Mouse (Mus musculus): Measurements from ENCODE around the gene Rbpj.

The Rbpj gene

DNA sequence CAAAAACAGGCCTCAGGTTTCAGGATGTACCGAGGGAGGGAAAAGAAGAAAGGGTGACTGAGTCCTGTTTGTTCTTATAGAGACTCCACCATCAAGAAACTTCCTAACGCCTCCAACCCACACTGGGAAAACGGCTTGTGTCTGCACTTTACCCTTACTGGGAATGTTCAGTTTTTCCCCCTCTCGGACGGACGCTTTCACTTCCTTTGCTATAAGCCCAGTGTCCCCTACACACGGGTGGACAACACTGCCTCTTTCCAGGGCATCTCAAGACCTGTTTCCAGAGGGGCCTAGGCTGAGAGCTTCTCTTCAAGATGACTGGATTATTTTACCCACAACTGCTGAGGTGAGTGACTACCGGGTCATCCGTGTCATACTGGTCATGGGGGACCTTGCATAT is at the start of gene Rbpj:
Rbpj (plus strand) TSS at position 270 of the 400 bp plus-strand sequence.
- DNase-seq (ENCODE audit: low spot score in 2 of 2), result no peak

DNA sequence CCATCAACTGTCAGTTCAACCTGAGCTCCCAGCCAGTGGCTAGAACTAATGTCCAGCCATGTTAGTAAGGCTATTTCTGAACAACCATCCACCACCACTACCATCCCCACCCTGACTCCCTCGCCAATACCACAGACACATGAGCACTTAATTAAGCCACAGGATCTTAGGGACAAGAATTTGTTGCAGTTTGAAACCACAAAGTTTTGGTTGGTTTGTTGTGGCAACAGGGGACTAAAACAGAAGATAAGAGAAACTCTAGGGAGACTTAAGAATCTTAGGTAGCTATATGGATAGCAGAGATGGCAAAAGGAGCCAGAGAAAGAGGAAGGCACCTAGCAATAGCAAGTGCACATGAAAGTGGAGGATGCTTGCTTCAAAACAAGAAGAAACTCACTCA is 45.2 kb upstream of the Rbpj start:
- no peak for DNase-seq (ENCODE audit: low spot score in 2 of 2)

DNA sequence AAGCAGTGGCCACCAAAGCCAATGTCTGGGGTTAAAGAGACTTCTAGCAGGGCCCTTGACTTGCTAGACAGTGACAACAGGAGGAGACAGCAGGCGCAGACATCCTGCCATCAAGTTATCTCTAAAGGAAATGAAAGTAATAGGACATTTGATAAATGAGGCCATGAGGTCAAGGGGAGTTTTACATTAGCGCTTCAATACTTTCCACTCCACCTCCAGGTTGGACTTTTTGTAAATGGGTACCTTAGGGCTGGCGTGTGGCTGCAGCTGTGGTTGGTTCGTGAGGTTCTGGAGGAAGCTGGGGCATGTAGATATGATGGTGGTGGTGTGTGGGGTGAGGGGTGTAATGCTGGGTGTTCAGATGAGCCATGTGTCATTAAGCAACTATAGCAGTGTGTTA is 44.7 kb upstream of the Rbpj start:
- DNase-seq (ENCODE audit: low spot score in 2 of 2), result no peak

DNA sequence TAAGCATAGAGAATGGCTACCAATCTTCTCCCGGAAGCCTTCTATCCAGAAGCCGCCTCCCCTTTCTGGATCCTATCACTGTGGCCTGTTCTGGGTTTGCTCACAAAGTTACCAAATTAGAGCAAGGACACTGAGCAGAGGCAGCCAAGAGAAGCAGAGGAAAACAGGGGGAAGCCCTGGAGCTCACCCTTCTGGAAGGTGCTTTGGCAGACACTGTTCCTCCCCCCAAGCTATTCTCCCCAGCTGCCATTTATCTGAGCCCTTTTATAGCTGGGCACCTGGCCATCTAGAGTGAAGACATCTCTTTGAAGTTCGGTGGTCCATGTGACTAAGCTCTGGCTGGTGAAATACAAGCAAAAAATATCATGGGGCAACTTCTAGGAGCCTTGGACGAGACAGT is 38.5 kb upstream of the Rbpj start:
- no peak for DNase-seq (ENCODE audit: low spot score in 2 of 2)

DNA sequence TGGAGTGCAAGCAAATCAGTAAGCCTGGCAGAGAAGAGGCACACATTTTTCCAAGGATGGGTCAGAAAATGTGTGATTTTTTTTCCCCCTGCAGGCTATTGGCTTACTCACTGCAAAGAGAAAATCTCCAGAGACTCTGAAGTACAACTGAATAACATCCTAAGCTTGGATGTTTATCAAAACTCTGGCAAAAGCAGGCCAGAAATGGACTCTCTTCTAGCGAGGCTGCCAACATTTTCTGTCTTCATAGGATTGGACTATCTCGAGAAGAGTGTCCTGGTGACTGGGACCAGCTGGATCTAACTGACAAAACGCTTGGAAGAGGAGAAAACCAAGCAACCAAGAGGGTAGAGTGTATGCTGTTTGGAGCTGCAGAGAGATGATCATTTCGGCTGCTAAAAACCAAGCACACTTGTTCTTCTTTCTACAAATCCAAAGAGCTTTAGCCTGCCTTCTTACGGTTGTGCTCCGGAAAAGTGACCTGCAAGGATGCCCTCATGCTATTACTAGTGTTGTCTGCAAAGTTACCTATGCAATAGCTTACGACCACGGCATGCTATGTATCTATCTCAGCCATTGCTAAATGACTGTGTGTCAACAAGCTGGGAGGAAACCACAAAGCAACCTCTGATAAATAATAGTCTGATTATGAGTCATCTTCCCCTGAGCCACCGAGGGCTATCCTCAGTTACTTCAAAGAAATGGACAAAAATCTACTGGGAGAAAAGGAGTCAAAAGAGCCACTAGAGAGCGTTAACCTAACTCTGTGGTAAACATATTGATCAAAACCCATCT is 36.1 kb upstream of the Rbpj start:
- no peak for DNase-seq (ENCODE audit: low spot score in 2 of 2)

DNA sequence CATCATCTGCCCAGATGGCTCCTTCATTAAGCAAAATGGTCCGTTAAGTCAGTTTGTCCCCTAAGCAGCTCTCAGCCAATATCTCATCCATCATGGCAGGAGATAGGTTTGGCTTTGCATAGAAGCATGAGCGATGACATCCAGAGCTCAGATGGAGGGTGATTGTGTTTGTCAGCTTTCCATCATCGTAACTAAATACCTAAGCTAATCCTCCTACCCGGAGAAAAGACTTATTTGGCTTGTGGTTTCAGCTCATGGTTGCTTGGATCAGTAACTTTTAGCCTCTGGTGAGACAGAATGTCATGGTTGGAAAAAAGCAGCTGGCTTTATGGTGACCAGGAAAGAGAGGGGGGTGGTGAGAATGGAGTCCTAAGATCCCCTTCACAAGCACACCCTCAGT is 33.5 kb upstream of the Rbpj start:
- DNase-seq (ENCODE audit: low spot score in 2 of 2), result no peak

DNA sequence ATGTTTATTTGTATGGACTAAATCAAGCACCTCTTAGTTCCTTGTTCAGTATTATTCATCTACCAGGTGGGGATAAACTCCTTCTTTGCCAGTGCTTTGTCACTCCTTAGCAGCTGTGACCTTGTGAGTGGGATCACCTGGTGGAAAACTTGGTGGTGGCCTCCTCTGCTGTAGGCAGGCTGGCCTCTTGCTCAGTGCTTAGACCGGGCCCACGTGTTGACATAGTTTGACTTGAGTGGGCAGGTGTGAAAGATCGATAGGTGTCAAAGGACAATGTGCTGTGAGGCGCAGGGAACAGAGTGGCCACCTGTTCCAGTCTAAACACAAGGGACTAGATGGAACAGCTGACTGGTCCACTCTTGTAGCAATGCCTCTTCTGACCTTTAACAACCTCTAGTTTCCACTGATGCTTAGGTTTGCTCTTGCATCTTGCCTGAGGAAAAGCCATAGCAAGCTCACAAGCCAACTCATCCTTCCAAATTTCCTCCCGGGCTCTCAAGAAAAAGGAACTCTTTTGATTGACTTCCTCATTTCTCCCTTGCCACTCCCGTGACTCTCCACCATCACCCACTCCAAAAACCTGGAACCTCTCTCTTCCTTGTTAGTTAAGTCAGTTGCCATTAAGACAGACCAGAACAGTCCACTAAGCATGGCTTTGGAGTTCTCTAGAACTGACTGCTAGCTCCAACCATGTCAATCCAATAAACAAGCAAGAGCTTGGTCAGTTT is 28.9 kb upstream of the Rbpj start:
- DNase-seq (ENCODE audit: low spot score in 2 of 2), result no peak

DNA sequence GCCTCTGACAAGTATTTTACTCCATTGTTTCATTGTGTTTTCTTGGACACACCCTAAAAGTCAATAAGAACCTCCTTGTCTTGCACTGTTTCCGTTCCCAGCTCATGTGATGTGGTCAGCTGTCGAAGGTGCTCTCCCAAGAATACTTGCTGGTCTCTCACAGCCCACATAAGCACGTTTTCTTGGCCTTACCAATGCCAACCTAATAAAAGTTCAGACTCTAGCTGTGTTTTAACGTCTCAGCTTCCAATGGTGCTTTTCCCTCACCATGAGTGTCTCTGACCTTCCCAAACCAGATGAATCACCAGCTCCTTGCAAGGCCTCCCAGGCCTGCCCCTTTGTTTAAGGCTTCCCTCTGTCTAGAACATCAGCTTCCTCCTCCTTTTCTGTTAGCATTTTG is 28.2 kb upstream of the Rbpj start:
- DNase-seq (ENCODE audit: low spot score in 2 of 2), result no peak

DNA sequence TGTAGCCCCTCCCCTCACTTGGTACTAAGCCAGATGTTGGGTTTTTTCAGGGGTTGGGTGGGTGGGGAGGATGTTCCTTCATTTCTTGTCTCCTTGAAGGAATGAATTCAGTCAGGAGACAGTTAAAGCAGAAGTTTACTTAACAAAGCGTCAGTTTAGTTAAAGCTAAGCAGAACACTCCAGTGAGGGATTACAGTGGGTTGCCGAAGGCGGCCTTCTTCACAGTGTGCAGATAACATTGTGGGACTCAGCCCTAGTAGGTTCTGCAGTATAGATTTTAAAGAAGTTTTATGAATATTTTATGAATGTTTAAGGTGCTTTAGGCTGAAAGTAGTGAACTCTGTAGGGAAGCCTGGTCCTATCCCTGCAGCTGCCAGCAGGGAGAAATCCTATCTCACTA is 27.7 kb upstream of the Rbpj start:
- DNase-seq (ENCODE audit: low spot score in 2 of 2), result no peak

DNA sequence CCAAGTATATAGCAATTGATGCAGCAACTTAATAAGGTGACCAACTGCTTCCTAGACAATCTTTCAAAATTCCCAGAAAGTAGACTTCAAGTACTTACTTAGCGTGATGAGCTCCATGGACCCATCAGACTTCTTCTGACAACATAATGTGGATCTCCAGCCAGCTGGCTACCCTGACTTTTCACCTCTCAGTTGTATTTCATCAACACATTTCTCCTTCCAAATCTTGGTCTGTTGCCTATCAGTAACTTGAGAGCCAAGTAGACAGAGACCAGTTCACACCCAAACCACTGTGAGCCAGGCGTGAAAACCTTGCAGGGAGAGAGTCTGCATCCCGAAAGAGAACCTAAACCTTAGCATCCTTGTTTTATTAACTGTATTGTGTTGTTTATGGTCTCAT is 26.3 kb upstream of the Rbpj start:
- DNase-seq (ENCODE audit: low spot score in 2 of 2), result no peak

DNA sequence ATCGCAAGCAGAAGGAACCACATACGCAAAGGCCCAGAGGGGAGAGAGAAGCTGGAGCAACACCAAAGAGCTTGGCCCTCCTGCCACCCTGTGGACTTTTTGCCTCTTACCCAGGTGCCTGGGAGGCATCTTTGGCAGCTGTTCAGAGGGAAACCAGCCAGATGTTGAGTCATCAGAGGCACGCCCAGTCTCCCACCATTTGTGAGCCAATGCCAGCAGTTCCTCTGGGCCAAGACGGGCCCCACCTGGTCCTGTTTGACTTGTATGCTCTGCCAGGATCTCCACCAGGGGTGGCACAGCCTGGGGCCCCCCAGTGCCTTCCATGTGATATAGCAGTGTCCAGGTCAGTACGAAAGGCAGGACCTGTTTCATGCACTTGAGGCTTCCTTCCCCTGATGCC is 21.9 kb upstream of the Rbpj start:
- DNase-seq (ENCODE audit: low spot score in 2 of 2), result peak in 1 of 2 experiments; percentile 30

DNA sequence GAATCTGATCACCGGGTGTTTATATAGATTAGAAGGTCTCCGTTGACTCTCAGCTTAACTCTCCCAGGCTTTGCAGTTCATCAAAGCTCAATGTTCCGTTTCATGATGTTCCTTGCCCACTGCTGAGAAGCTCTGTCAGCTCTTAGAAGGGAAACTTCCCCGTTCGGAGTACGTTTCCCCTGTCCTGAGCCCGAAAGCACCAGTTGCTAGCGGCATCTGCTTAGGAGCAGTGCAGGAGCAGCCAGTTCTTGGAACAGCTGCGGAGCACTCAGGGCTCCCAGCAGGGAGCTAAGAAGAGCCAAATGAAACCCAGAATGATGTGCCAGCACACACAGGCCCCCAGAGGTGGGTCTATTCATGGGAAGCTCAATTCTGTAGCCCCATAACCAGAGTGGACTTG is 15.0 kb upstream of the Rbpj start:
- DNase-seq (ENCODE audit: low spot score in 2 of 2), result peak in 1 of 2 experiments; percentile 13

DNA sequence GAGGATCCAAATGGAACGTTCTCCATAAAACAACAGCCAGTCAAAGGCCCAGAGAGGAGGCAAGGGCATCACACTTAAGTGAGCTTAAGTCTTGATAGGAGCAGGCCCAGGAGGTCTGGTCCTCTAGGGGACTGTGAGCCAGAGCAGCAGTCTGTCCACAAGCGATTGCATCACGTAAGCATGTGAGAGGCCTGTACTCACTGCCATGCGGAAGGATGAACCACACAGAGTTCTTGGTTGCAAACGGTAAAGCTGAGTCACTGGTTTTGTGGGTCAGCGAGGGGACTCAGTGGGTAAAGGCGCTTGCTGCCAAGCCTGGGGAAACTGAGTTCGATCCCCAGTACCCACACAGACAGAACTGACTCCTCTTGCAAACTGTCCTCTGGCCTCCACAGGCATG is 14.1 kb upstream of the Rbpj start:
- DNase-seq (ENCODE audit: low spot score in 2 of 2), result no peak

DNA sequence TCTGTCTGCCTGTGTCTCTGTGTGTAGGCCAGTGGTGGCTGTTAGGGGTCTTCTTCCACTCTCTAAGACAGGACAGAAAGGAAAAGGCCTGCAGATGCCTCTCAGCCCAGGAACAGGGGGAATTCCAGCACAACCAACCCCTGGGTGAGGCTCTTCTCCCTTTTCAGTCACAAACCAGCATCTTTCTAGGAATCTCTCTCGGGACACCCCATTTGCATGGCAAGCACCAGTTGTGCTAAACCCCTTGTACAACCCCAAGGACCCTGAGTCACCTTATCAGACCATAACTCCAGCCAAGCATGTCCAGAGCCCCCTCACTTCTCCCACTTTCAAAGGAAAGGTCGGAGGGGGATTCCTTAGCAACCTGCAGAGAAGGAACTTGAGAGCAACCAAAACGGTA is 13.0 kb upstream of the Rbpj start:
- DNase-seq (ENCODE audit: low spot score in 2 of 2), result no peak

DNA sequence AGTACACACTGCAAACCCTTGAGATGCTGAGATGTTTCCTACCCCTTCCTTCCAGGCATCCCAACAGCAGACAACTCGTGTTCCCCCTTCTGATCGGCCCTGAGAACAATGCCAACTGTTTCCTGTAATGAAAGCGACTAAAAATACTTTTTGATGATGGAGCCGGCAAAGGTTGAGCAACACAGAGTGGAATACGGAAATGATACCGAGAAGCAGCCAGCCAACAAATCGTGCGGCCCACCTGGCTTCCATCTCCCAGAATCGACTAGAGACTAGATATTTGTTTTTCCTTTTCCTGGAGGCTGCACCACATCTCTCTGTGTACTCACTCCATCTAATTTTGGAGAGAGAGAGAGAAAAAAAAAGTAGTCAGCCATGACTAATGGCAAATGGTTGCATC is 11.2 kb upstream of the Rbpj start:
- DNase-seq (ENCODE audit: low spot score in 2 of 2), result no peak

DNA sequence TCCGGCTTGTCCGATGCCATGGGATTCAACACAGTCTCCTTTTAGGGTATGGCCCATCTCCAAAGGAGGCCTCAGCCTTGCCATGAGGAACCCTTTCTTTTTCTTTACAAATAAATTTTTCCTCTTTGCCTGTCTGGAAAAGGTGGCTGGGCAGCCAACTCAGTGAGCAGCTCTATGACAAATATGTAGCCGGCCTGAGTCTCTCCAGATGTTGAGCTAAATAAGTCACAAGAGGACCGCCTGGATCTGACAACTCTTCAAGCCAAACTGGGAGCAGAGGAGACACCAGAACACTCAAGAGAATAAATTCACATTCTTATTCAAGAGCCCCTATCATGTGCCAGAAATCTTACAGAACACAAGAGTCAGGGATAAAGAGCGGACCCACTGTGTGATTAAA is 10.5 kb upstream of the Rbpj start:
- DNase-seq (ENCODE audit: low spot score in 2 of 2), result no peak

DNA sequence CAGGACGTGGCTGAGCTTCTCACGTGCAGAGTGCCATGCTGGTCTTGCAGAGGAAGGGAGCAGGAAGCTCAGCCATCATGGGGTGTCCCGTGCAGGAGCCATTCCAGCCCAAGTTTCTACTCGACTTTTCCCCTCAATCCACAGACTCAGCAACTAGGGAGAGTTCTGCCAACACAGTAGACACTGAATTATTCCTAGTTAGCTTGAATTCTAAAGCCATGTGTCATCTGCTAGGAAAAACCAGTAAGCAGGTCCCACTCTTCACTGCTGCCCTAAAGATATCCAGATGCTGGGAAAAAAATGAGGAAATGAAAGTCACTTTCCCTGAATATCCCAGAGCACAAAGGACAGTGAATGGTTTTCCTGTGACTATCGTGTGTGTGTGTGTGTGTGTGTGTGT is 5.8 kb upstream of the Rbpj start:
- no peak for DNase-seq (ENCODE audit: low spot score in 2 of 2)

DNA sequence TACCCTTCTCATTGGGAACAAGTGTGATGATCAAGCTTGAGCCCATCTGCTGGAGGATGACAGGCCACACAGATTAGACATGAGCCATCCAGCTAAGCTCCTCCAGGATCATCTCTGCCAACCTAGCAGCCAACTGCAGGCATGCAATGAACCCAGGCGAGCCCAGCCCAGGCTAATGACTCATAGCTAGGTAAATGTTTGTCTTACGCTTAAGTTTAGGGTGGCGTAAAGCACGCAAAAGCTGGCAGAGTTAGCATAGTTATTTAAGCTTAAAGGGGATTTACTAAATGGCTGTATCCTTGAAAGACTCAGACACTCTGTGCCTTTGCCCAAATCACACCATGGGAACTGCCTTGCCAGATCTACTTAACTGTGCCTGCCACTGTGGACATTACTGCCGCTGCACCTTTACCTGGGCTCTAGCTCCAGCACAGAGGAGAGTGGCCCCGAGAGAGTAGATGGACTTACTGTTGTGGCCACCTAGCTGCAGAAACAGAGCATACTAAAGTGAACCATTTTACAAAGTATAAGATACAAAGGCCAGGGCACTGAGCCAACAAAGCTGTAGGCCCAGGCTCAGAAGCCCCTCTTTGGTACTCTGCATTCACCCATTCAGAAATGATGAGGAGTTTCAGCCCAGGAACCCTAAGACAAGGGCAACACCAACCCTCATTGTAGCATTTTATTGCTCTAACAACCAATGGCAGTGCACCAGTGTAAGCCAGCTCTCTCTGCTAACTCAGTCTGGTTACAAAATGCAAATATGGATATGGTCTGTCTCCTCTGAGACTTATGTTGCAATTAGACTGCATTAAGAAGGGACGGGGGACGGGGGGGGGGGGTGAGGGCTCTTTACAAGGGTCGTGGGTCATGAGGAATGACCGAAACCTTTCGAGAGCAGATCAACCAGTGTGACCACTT is 2.6 kb upstream of the Rbpj start:
- no peak for DNase-seq (ENCODE audit: low spot score in 2 of 2)

DNA sequence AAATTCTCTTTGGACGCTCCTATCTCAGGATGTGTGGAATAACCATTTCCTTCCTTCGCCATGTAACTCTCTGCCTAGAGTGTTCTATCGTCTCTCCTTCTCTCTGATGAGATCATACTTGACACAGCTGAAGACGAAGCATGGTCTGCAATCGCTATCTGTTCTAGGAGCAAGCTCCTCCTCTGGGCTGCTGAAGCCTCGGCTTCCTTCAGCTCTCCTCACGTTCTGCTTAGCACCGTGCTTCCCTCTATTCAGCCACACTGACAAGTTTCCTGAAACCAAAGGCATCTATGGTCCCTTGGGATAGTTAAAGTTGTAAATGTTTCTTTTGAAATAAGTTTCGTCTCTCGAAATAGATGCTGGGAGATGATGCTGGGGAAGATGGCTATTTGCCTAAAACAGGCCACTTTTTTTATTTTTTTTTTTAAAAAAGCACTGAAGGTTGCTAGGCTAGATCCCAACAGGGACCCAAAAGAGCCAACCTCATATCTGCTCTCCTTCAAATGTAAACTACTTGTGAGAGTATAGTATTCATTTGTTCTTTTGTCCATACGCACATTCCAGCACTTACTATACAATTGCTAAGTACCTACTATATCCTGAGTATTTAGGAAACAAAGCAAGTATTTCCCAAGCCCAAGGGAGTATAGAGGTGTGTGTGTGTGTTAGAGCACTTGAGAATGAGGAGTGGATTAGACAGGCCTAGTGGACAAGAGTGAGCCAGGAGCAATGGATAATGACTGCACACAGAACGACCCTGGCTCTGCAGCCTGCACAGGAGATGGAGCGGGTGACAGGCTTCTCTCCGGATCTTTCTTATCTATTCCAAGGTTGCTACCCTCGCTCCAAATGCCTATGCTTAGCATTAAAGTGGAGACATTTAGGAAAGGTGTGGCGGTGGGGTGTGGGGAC is 726 bp downstream of the Rbpj start:
- DNase-seq (ENCODE audit: low spot score in 2 of 2), result no peak

DNA sequence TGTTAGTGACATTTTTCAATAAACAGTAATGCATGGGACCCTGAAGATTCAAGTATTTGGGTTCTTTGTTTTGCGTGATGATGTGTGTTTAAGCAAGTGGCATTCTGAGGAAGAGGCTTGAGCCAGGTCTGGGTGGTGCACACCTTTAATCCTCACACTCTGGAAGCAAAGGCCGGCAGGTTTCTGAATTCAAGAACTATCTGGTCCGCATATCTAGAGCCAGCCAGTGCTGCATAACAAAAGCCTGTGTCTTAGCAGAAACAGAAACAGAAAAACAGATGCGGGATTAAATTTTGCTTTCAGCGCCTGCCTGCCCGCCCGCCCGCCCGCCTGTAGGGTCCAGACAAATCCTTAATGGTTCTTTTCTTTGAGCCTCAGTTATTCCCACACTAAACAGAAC is 1.6 kb downstream of the Rbpj start:
- no peak for DNase-seq (ENCODE audit: low spot score in 2 of 2)

DNA sequence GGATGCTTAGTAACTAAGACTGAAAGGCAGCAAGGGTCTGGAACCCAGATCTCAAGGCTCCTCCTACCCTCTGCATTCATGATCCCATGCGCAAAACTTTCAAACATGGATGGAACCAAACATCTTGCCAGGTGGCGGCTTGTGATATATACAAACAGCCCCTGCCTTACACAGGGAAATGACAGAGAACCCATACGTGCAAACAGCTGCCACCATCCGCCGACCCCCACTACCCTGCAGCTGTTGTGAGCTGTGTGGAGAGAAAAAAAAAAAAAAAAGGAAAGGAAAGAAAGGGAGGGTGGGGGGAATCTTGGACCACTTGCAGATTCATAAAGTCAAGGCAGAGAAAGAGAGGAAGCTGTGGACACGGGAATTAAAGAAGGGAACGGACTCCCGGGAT is 2.4 kb downstream of the Rbpj start:
- no peak for DNase-seq (ENCODE audit: low spot score in 2 of 2)
